Mouse (Mus musculus): ENCODE results near the gene Ppp1r27. TPM values are rescaled to one million over a fixed set of nuclear protein-coding genes. Genes with fewer than 3 reads are reported as not detected.
"Not testable (repeated sequence)": the region's sequence is repeated elsewhere in the genome, so short reads cannot be mapped to it uniquely, and the experiment has no call there.

Gene Ppp1r27
- polyA plus RNA-seq, 1 experiment: 0.51 TPM

DNA sequence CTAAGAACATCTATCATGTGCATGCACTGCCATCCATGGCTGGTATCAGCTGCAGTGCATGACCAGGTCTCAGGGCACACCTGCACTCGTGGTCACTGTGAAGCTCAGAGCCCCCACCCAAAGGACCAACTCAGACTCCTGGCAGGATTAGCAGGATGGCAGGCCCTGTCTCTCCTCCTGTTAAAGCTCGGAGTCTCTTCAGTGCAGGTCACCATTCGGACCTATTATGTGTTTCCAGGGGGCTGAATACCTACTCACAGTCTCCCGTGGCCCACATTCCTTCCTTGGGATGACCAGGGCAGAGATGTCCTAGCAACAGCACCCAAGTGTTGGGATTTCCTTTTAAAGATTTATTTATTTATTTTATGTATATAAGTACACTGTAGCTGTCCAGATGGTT is 33.8 kb downstream of the Ppp1r27 start:
- Histone ChIP-seq H3K4me1 (ENCODE audit: control insufficient read depth, insufficient read depth, insufficient read length, low read length) (peaks cover 15% of the 10 kb centered on the region; the same call in 1 of the 2 replicates), H3K4me3 (ENCODE audit: low read depth, low read length) (no peak overlapping the region), H3K36me3 (ENCODE audit: control insufficient read depth, insufficient read depth, low read length) (no peaks in the 10 kb centered on the region), H3K27me3 (ENCODE audit: control insufficient read depth, insufficient read depth, low read length) (no peaks in the 10 kb centered on the region), H3K27ac (ENCODE audit: insufficient read depth, low read depth, low read length) (no peak overlapping the region)
- WGBS: 91% methylated on average over 4 of the region's 4 CpGs
- TF ChIP-seq CTCF (IDR thresholded peaks at IDR 0.05; ENCODE audit: extremely low read depth, insufficient read length, insufficient replicate concordance, low read depth, low read length): no peak
- TF ChIP-seq POLR2A (IDR thresholded peaks at IDR 0.05; ENCODE audit: low read depth, low read length): no peak

DNA sequence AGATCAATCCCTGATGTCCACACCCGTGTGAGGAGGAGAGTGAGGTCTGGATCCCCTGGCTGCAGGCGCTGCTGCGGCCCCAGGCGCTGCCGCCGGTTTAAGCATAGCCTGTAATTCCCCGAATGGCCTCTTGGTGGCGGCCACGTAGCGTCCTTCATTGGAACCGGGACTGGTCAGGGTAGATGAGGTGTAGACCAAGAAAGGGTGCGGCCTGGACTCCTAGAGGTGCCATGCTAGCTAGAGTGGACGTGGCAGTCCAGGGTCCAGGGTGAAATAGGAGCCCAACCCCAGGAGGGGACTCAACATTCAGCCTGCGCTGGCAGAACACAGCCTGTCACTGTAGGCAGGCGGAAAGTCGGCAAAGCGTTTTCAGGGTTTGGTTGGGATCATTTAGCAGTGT is 35.3 kb downstream of the Ppp1r27 start:
- WGBS: 15% methylated on average over 17 of the region's 17 CpGs
- H3K27me3 ChIP-seq (ENCODE audit: control insufficient read depth, insufficient read depth, low read length): no peaks in the 10 kb centered on the region
- TF ChIP-seq POLR2A (IDR thresholded peaks at IDR 0.05; ENCODE audit: low read depth, low read length) (no peak; the same call in 1 of the 2 replicates), CTCF (IDR thresholded peaks at IDR 0.05; ENCODE audit: extremely low read depth, insufficient read length, insufficient replicate concordance, low read depth, low read length) (peak; percentile 93)
- no peak overlapping the region for H3K4me3 ChIP-seq (ENCODE audit: low read depth, low read length)
- no peaks in the 10 kb centered on the region for H3K36me3 ChIP-seq (ENCODE audit: control insufficient read depth, insufficient read depth, low read length)
- peaks cover 17% of the 10 kb centered on the region; the same call in 1 of the 2 replicates for H3K4me1 ChIP-seq (ENCODE audit: control insufficient read depth, insufficient read depth, insufficient read length, low read length)
- H3K27ac ChIP-seq (ENCODE audit: insufficient read depth, low read depth, low read length): peak overlapping the region; percentile 71

DNA sequence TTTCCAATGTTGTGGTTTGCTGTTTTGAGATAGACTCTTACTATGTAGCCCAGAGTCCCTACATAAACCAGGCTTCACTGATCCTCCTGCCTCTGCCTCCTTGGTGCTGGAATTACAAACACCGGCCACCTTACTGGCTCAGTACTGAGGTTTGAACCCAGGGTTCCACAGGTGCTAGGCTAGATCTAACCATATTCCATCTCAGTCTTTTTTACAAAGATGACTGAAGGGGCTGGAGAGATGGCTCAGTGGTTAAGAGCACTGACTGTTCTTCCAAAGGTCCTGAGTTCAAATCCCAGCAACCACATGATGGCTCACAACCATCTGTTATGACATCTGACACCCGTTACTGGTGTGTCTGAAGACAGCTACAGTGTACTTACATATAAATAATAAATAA is 36.7 kb downstream of the Ppp1r27 start:
- H3K27ac ChIP-seq (ENCODE audit: insufficient read depth, low read depth, low read length); H3K27me3 ChIP-seq (ENCODE audit: control insufficient read depth, insufficient read depth, low read length); H3K4me3 ChIP-seq (ENCODE audit: low read depth, low read length); H3K36me3 ChIP-seq (ENCODE audit: control insufficient read depth, insufficient read depth, low read length): not testable (repeated sequence)
- H3K4me1 ChIP-seq (ENCODE audit: control insufficient read depth, insufficient read depth, insufficient read length, low read length): peaks cover 23% of the 10 kb centered on the region; the same call in 1 of the 2 replicates
- 96% methylated on average over 2 of the region's 2 CpGs for WGBS

DNA sequence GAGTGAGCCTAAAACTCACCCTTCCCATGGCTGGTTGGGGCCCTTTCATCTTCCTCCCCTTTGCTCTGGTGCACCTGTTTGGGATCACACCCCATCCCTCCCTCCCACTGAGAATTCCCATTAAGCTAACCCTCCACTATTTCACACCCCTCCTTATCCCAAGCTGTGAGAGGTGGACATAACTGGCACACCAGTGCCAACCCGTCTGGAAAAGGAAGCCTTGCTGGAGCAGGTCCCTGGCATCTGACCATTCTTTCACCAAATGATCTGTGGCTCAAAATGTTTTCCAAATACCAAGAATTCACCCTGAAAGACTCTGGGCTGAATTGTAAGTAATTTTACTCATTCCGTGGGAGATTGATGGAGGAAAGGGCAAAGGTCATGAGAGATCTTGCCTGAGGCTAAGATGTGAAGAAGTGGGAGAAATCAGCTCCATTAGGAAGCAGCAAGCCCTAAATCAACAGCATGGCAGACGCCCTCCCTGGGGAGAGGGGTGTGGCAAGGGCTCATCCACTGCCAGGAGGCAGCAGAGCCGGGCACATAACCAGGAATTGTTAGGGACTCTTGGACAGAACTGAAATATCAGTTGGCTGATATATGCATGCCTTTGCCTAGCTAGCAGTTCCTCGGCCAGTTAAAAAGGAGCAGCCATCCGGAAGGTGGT is 38.0 kb downstream of the Ppp1r27 start:
- 16% methylated on average over 6 of the region's 6 CpGs for WGBS
- no peaks in the 10 kb centered on the region for H3K36me3 ChIP-seq (ENCODE audit: control insufficient read depth, insufficient read depth, low read length)
- TF ChIP-seq CTCF (IDR thresholded peaks at IDR 0.05; ENCODE audit: extremely low read depth, insufficient read length, insufficient replicate concordance, low read depth, low read length) (no peak), POLR2A (IDR thresholded peaks at IDR 0.05; ENCODE audit: low read depth, low read length) (no peak)
- peaks cover 23% of the 10 kb centered on the region; the same call in 1 of the 2 replicates for H3K4me1 ChIP-seq (ENCODE audit: control insufficient read depth, insufficient read depth, insufficient read length, low read length)
- H3K27ac ChIP-seq (ENCODE audit: insufficient read depth, low read depth, low read length): no peak overlapping the region
- H3K4me3 ChIP-seq (ENCODE audit: low read depth, low read length): no peak overlapping the region
- H3K27me3 ChIP-seq (ENCODE audit: control insufficient read depth, insufficient read depth, low read length): no peaks in the 10 kb centered on the region

DNA sequence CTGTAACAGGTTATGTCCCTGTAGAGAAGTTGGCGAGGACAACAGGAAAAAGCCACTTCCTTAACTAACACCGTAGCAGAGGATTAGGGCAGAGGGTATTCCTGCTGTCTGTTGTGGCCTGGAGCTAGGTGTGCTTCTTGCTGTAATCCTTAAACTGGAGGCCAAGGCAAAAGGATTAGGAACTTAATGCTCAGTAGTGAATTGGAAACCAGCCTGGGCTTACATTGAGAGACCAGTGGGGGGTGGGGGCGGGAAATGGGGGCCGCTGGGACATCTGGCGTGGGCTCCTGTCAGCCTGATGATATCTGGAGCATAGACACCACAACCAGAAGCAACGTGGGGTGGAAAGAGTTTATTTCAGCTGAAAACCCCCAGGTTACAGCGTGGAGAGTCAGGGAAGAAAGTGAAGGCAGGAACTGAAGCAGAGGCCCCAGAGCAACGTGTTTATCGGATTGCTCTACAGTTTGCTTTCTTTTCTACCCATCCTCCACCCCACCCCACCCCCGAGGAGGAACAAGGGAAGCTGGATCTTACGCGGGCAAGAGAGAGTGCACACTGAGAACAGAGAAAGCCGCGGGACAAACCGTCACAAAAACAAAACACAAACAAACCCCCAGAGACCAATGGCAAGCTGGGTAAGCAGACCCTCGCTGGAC is 40.4 kb downstream of the Ppp1r27 start:
- peak overlapping the region; percentile 86 for H3K27ac ChIP-seq (ENCODE audit: insufficient read depth, low read depth, low read length)
- no peak for TF ChIP-seq POLR2A (IDR thresholded peaks at IDR 0.05; ENCODE audit: low read depth, low read length)
- no peak for TF ChIP-seq CTCF (IDR thresholded peaks at IDR 0.05; ENCODE audit: extremely low read depth, insufficient read length, insufficient replicate concordance, low read depth, low read length)

GRCm38 (mm10) chr11:120509940-120510339 is 41.0 kb downstream of the Ppp1r27 start:
- Histone ChIP-seq H3K27ac (ENCODE audit: insufficient read depth, low read depth, low read length) (peak overlapping the region; percentile 86), H3K27me3 (ENCODE audit: control insufficient read depth, insufficient read depth, low read length) (no peaks in the 10 kb centered on the region), H3K4me3 (ENCODE audit: low read depth, low read length) (no peak overlapping the region), H3K4me1 (ENCODE audit: control insufficient read depth, insufficient read depth, insufficient read length, low read length) (peaks cover 25% of the 10 kb centered on the region), H3K36me3 (ENCODE audit: control insufficient read depth, insufficient read depth, low read length) (no peaks in the 10 kb centered on the region)
- WGBS: 14% methylated on average over 4 of the region's 4 CpGs
- no peak for TF ChIP-seq CTCF (IDR thresholded peaks at IDR 0.05; ENCODE audit: extremely low read depth, insufficient read length, insufficient replicate concordance, low read depth, low read length)
- TF ChIP-seq POLR2A (IDR thresholded peaks at IDR 0.05; ENCODE audit: low read depth, low read length): no peak

More for the DNA sequence above, 40.4 kb downstream of the Ppp1r27 start:
- H3K36me3 ChIP-seq (ENCODE audit: control insufficient read depth, insufficient read depth, low read length): no peaks in the 10 kb centered on the region
- peak overlapping the region; percentile 38 for H3K4me3 ChIP-seq (ENCODE audit: low read depth, low read length)
- H3K4me1 ChIP-seq (ENCODE audit: control insufficient read depth, insufficient read depth, insufficient read length, low read length): peaks cover 27% of the 10 kb centered on the region
- WGBS: 4% methylated on average over 16 of the region's 16 CpGs
- no peaks in the 10 kb centered on the region for H3K27me3 ChIP-seq (ENCODE audit: control insufficient read depth, insufficient read depth, low read length)

DNA sequence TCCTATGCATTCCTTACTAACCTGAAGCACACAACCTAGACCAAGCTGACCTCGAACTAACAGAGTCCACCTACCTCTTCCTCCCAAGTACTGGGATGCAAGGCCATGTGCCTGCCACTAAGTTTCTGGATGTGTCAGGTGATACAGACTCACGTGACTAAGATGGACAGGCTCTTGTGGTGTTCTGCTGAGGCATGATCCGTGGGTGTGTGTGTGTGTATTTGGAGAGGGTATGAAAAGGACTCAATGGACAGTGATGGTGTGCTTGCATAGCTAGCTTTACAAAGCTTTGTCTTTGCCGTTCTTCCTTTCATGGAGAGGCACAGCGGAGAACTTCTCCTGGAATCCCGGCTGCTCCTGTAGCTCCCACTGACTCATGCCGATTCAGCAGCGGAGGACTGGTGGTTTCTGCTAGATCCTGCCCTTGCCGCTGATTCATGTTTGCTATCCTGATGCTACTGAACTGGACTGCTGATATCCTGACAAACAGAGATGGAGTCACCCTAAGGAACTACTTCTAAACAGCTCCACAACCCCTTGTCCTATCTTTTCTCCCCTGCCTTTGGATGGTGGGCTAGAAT is 42.6 kb downstream of the Ppp1r27 start:
- Histone ChIP-seq H3K27ac (ENCODE audit: insufficient read depth, low read depth, low read length) (peak overlapping the region; percentile 70), H3K27me3 (ENCODE audit: control insufficient read depth, insufficient read depth, low read length) (no peaks in the 10 kb centered on the region)

More for the DNA sequence above, 42.6 kb downstream of the Ppp1r27 start:
- Histone ChIP-seq H3K4me1 (ENCODE audit: control insufficient read depth, insufficient read depth, insufficient read length, low read length) (peaks cover 25% of the 10 kb centered on the region), H3K36me3 (ENCODE audit: control insufficient read depth, insufficient read depth, low read length) (no peaks in the 10 kb centered on the region), H3K4me3 (ENCODE audit: low read depth, low read length) (no peak overlapping the region)
- WGBS: 64% methylated on average over 9 of the region's 9 CpGs
- TF ChIP-seq CTCF (IDR thresholded peaks at IDR 0.05; ENCODE audit: extremely low read depth, insufficient read length, insufficient replicate concordance, low read depth, low read length): no peak
- no peak for TF ChIP-seq POLR2A (IDR thresholded peaks at IDR 0.05; ENCODE audit: low read depth, low read length)

Data from small intestine, adult 2 months (tissue).